Mouse (Mus musculus): ENCODE measurements around the gene Prr18.
"Not testable (repeated sequence)": the region's sequence is repeated elsewhere in the genome, so short reads cannot be mapped to it uniquely, and the experiment has no call there.

Prr18 gene

GRCm38 (mm10) chr17:8337159-8337558 is at the start of gene Prr18:
Gene Prr18 (plus strand): TSS chr17:8337459.
- not testable (repeated sequence) for DNase-seq

- peak; percentile 44 for DNase-seq
These were observed 47.1 kb upstream of the Prr18 start for GRCm38 (mm10) chr17:8289993-8290679.

GRCm38 (mm10) chr17:8290736-8291135 is 46.5 kb upstream of the Prr18 start:
- DNase-seq = no peak

DNA sequence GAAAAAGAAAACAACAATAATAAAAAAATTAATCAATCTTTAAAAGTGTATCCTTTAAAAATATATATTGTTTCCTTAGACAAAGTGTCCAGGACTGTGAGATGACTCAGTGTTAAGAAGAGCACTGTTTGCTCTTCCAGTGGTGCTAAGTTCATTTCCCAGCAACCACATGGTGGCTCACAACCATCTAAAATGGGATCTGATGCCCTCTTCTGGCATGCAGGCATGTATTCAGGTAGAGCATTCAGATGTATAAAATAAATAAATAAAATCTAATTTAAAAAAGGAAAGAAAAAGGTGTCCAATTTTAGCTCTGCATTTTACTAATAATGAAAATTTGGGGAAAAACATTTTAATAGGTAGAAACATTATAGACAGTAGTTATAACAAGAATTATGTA is 41.4 kb upstream of the Prr18 start:
- DNase-seq = no peak

DNA sequence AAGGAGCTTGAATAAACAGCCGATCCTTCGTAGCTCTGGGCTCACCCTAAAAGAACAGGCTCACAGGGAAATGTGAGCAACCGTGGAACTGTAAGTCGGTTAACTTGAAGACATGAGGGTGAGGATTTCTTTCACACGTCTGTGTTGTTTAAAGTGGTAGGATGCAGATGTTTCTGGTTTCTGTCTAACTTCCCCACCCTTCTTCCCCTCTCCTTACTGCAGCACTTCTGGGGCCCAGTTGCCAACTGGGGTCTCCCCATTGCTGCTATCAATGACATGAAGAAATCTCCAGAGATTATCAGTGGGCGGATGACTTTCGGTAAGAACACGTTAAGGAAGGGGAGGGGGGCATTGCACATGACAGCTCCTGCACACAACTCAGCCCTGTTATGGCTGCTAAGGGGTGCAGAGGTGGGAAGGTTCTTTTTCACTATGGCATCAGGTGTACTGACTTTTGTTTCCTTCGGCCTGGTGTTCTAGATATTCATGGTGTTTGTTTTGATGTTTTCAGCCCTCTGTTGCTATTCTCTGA is 40.9 kb upstream of the Prr18 start:
- DNase-seq = no peak

DNA sequence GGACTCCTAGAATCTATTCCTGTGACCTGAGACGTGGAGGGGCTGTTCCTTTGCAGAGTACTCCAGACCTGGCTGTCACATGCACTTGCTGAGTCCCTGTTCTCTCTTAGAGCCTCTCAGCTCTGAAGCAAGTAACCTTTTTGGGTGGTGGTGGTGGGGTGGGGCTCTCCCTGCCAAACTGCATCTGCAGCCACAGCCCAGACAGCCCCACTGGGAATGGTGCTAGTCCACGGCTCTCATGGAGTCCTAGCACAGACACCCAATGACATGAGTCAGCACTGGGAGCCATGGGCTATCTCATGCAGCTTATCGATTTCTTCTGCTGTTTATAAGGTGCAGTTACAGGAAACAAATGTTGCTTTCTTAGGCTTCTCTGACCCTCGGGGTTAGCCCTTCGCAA is 39.5 kb upstream of the Prr18 start:
- no peak for DNase-seq

DNA sequence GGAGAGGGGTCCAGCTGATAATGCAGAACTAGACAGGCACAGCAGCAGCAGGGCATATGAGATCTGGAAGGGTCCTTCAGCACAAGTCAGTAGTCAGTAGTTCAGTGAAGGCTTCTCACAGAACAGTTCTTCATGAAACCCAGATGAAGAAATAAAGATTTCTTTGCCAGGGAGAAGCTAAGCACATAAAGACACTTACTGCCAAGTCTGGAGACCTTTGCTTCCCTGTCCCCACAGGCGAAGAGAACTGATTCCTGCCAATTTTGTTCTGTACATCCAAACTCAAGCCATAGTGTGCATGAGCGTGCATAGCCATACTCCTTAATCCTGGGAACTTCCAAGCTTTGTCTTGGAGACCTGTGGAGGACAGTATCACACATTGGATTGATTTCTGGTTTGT is 39.0 kb upstream of the Prr18 start:
- DNase-seq = no peak

- DNase-seq = no peak
These were observed 37.7 kb upstream of the Prr18 start for GRCm38 (mm10) chr17:8299524-8299923.

GRCm38 (mm10) chr17:8301515-8301914 is 35.7 kb upstream of the Prr18 start:
- DNase-seq = no peak

- DNase-seq = no peak
These were observed 34.4 kb upstream of the Prr18 start for GRCm38 (mm10) chr17:8302772-8303438.

DNA sequence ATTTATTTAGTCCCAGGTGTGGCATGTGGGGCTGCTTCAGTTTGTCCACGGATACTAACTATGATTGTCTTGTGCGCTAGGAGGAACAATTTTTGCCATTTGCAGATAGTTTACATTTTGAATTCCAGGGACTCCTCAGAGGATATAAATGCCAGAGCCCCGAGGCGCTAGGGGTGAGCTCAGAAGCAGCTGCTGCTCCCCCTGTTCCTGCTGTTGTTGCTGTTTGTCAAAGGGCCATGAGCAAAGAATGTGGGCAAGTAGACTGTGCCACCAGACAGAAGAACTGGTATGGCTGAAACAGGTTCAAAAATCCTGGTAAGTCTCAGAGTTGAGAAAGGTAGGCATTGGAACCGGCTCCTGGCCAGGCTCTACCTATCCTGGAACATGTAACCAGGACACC is 33.6 kb upstream of the Prr18 start:
- DNase-seq = no peak

DNA sequence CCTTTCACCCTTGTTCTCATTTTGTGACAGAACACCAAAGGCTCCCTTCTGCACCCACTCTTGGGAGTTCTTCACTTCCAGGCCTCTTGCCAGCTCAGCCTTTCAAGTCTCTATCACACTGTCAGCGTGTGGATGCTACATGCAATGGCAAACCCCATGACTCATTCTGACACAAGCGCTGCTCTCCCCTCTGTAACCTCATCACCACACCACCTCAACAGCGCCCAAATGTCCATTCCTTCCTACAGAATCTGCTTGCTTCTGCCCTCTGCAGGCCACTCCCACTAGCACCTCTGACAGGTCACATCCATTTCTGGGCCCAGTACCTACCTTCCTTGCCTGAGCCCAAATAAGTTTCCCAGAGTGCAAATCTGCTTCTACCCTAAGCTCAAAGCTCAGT is 31.5 kb upstream of the Prr18 start:
- peak; percentile 14 for DNase-seq

DNA sequence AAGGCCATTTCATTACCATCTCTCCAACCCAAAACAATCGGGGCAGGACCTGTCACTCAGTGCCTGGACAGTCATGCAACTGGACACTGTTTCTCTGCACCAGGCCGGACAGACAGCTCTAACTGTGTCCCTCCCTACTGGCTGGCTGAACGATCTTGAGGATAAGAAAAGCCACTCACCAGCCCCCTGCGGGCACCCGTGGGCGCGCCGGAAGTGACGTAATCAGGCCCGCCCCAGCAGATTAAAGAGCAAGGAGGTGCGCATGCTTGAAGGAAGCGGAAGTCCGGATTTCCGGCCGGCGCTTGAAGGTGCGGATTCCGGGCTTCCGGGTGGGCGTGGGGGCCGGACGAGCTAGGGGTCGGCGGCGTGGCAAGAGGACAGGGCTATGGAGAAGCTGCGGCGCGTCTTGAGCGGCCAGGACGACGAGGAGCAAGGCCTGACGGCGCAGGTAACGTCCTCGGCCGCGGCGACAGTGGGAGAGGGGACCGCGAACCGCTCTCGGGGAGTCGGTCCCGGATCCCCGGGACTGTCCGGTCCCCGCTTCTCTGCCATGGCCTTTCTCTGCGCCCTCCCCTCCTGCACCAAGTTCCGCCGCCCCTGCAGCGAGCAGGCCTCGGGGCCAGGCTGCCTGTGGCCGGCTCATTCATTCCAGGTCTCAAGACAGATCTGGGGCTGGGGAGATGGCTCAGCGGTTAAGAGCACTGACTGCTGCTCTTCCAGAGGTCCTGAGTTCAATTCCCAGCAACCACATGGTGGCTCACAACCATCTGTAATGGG is 26.2 kb upstream of the Prr18 start, which contains the start of gene Sft2d1:
Sft2d1 (plus strand) TSS at position 265 of the 777 bp plus-strand sequence.
- DNase-seq = peak; percentile 97

GRCm38 (mm10) chr17:8311751-8312150 is 25.5 kb upstream of the Prr18 start:
- peak; percentile 7 for DNase-seq

DNA sequence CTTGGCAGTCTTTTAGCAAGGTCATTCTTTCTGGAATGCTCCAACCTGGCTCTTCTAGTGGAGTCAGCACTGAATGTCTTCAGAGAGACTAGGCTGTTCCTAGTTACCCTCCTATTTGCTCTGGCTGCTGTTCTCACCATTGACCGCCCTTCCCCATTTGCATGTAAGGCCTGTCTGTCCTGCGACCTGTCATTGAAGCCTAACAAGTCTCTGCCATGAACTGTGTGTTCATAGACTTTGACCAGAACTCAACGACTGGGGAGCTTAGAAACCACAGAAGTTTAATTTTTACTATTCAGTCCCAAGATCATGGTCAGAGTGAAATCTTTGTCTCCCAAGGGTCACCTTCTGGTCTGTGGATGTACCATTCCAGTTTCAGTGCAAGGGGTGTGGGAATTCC is 23.3 kb upstream of the Prr18 start:
- peak; percentile 21 for DNase-seq

DNA sequence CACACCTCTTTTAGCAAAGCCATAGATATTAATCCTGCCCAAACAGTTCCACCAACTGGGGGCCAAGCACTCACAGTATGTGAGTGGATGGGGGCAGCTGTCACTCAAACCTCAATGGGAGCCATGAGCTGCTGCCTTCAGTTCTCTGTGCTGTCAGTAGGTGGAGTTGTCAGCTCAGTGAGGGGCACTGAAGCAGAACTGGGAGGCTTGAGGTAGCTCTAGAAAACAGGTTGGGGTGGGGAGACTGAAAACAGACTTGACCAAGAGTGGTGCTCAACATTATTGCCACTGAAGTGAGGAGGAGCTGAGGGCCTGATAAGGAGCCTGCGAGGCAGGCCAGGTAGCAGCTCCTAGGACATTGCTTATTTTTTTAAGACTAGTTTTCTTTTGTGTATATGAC is 21.0 kb upstream of the Prr18 start:
- no peak for DNase-seq

DNA sequence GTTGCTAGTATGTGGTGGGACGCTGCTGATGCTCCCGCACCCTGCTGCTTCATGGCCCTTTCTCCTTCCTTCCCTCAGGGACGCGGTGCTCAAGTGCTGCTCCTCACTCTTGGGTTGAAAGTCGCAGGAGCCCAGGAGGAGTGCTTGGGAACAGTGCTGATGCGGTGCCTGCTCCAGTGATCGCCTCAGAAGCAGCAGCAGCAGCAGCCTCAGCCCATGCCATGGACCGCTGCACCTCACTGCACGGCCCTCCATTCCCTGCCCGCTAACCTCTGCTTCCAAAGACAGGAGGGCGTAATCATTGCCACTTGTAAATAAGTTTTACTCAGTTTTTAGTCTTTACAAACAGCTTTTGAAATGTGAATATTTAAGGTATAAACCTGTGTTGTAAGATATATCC is 10.4 kb upstream of the Prr18 start:
- DNase-seq = not testable (repeated sequence)

GRCm38 (mm10) chr17:8328511-8329174 is 8.6 kb upstream of the Prr18 start:
- DNase-seq = no peak

DNA sequence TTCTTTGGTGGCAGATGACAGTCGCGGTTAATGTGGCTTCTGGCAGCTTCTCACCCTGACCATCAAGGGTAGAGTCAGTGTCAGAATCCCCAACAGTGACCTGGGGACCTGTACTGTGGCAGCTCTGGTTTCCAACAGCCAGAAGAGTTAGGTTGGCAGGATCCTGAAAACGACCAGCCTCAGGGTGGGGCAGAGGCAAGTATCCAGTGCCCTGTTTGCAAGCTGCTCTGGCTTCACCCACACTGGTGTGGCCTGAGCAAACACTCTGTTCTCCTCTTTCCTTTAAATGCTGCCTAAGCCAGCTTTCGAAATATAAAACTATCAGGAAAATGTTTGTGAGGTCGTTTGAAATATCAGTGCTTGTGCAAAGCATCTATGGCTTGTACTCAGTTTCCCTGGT is 6.7 kb upstream of the Prr18 start:
- DNase-seq = no peak

DNA sequence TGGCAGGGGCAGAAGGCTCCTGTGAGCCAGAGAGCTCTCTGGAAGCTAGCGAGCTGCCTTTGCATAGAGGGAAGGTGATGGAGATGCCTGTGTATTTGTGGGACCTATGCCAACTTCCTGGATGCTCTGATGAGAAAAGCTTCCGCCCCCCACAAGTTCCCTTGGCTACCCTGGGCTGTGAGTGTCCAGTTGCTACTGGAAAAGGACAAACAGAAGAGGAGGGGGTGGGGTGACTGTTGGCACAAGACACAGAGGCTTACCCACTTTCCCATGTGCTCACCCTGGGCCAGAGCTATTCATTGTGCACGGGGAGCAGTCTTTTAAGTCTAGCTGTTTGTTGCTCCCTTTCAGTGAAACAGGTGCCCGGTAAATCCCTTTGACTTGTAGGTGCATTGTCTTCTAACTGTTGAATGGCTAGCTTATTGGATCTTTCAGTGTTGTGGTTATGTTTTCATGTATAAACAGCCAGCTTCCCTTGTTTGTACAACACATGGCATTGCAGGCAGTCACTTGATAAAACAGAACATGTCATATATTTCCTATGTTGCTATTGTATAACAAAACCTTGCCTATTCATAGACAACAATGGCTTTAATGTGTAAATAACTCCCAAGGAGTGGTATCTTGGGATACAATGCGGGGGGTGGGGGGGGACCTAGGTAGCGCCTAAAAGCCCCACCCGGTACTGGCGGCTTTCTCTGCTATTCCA is 2.6 kb downstream of the Prr18 start:
- no peak for DNase-seq

DNA sequence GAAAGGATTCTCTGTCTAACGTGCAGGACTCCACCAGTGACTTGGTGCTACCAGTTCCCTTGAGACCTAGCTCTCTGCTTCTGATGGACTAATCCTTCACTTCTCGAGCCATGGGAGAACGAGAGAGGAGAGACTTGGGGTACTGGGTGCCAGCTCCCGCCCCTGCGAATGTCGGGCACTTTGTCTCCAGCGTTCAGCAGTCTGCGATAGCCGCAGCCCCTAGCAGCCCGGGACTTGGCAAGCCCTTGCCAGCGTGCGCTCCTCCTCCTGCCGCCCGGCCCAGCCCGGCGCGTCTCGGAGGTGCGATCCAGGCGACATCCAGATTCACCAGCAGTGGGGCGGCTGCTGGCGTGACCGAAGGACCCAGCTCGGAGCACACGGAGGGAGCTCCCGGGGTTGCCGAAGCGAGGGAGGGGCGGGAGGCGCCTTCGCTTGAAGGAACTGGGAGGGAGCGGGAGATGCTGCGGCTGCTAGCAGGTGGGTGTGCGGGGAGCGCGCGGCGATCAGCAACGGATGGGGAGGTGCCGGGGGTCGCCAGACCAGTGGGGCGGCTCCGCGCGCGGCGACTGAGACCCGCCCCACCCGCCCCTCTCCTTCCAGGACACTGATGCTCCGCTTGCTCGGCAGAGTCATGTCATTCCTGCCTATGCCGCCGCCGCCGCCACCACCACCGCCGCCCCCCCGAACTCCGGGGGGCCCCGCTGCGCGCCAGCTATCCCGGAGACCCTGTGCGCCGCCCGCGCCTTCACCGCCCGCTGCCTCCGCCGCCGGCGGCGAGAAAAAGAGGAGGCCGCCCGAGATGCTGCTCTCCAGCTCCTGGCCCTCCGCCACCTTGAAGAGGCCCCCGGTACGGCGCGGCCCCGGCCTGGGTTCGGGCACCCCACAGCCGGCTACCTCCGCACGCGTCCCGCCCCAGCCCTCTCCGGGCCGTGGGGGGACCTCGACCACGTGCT is 3.4 kb downstream of the Prr18 start:
- DNase-seq = no peak
